Mouse (Mus musculus): ENCODE data around the gene Rgs6.

GRCm38 (mm10) chr12:82920146-82920545 lies 332.1 kb downstream of the Rgs6 start:
- no peak for TF ChIP-seq CTCF (IDR thresholded peaks at IDR 0.05; ENCODE audit: borderline replicate concordance, insufficient read depth, low read depth, low read length)
- TF ChIP-seq POLR2A (IDR thresholded peaks at IDR 0.05; ENCODE audit: borderline replicate concordance, insufficient read depth, low read length) = no peak

Measured in cerebellum, adult 2 months (tissue).